Mouse (Mus musculus) liver, embryonic 13.5 days (tissue): Measurements from ENCODE around the gene Chst15. TPM values are rescaled to one million over a fixed set of nuclear protein-coding genes. Genes with fewer than 3 reads are reported as not detected.

Source experiments
- ATAC-seq: fragments of 200-750 bp; cut with Nextera tagmentation; 2 replicates; pipeline ENCODE4 v1.8.0; 2017; ENCODE audit warnings: low read depth, mild to moderate bottlenecking, moderate number of reproducible peaks, moderate library complexity
- DNase-seq: peaks from one replicate; pipeline ENCODE4 v3.0.0; 2022
- H3K27ac ChIP-seq: fragments of 300-500 bp; sonication (generic); 2 replicates; pipeline ENCODE4 v1.5.1; 2015; ENCODE audit warnings: moderate library complexity, mild to moderate bottlenecking, inconsistent platforms
- H3K27me3 ChIP-seq: fragments of 300-500 bp; sonication (generic); 2 replicates; pipeline ENCODE4 v1.6.1; 2015; ENCODE audit warnings: mild to moderate bottlenecking, inconsistent platforms
- H3K36me3 ChIP-seq: fragments of 300-500 bp; sonication (generic); 2 replicates; pipeline ENCODE4 v1.6.1; 2015; ENCODE audit warnings: mild to moderate bottlenecking, inconsistent platforms
- H3K4me1 ChIP-seq: fragments of 300-500 bp; sonication (generic); replicated peaks from 2 replicates; pipeline ENCODE4 v1.6.1; 2015; ENCODE audit warnings: inconsistent platforms
- H3K4me2 ChIP-seq: fragments of 300-500 bp; sonication (generic); 2 replicates; pipeline ENCODE4 v1.6.1; 2015; ENCODE audit warnings: inconsistent platforms, mild to moderate bottlenecking, moderate library complexity
- H3K4me3 ChIP-seq: fragments of 300-500 bp; sonication (generic); replicated peaks from 2 replicates; pipeline ENCODE4 v1.5.1; 2015; ENCODE audit warnings: mild to moderate bottlenecking, inconsistent platforms
- H3K9ac ChIP-seq: fragments of 300-500 bp; sonication (generic); 2 replicates; pipeline ENCODE4 v1.6.1; 2015; ENCODE audit warnings: mild to moderate bottlenecking, inconsistent platforms
- H3K9me3 ChIP-seq: fragments of 300-500 bp; sonication (generic); replicated peaks from 2 replicates; pipeline ENCODE4 v1.6.1; 2016; ENCODE audit warnings: inconsistent platforms
- WGBS: fragments of 180-500 bp; shearing (Covaris S2); methylation state at CpG from one replicate; pipeline ENCODE4 v1.1.7; 2015; ENCODE audit not compliant: insufficient replicate concordance; 5-methylcytosine and 5-hydroxymethylcytosine counted together
- polyA plus RNA-seq: library from polyadenylated mRNA; unstranded; fragments of >200 nt; fragmentation: Nextera tagmentation; extraction: Ambion mirVana; gene quantifications from 2 replicates; pipeline ENCODE4 v1.2.1, GENCODE M21; 2015

Gene Chst15
- polyA plus RNA-seq, 1 experiment from 2014 or later: 4.6 TPM

GRCm38 (mm10) chr7:132333078-132333477 lies 16.1 kb upstream of the Chst15 start:
- no peaks in the 10 kb centered on the region for H3K9me3 ChIP-seq
- no peak overlapping the region for H3K4me2 ChIP-seq
- 38% methylated on average over 1 of the region's 1 CpGs for WGBS
- ATAC-seq (no peak), DNase-seq (no peak)
- no peaks in the 10 kb centered on the region for H3K27me3 ChIP-seq
- no peak overlapping the region for H3K27ac ChIP-seq
- H3K4me1 ChIP-seq: peaks cover 18% of the 10 kb centered on the region
- no peaks in the 10 kb centered on the region for H3K36me3 ChIP-seq
- H3K4me3 ChIP-seq: no peak overlapping the region
- H3K9ac ChIP-seq: no peak overlapping the region

GRCm38 (mm10) chr7:132332176-132332575 lies 15.1 kb upstream of the Chst15 start:
- no peaks in the 10 kb centered on the region for H3K36me3 ChIP-seq
- H3K9me3 ChIP-seq: no peaks in the 10 kb centered on the region
- DNase-seq: no peak

GRCm38 (mm10) chr7:132330179-132330578 lies 13.2 kb upstream of the Chst15 start:
- Histone ChIP-seq H3K9me3 (no peaks in the 10 kb centered on the region), H3K4me3 (no peak overlapping the region), H3K9ac (no peak overlapping the region), H3K27ac (no peak overlapping the region), H3K36me3 (no peaks in the 10 kb centered on the region), H3K4me1 (peaks cover 15% of the 10 kb centered on the region), H3K4me2 (no peak overlapping the region), H3K27me3 (no peaks in the 10 kb centered on the region)
- DNase-seq: no peak
- 22% methylated on average over 1 of the region's 1 CpGs for WGBS
- no peak for ATAC-seq

More at GRCm38 (mm10) chr7:132332176-132332575, 15.1 kb upstream of the Chst15 start:
- WGBS: 69% methylated on average over 11 of the region's 11 CpGs
- Histone ChIP-seq H3K4me3 (no peak overlapping the region), H3K9ac (no peak overlapping the region), H3K4me2 (no peak overlapping the region), H3K27ac (no peak overlapping the region), H3K27me3 (no peaks in the 10 kb centered on the region), H3K4me1 (peaks cover 17% of the 10 kb centered on the region)
- no peak for ATAC-seq

GRCm38 (mm10) chr7:132328648-132329047 lies 11.6 kb upstream of the Chst15 start:
- peaks cover 15% of the 10 kb centered on the region for H3K4me1 ChIP-seq
- ATAC-seq (no peak), DNase-seq (no peak)
- H3K9me3 ChIP-seq: no peaks in the 10 kb centered on the region
- H3K4me3 ChIP-seq: no peak overlapping the region
- H3K36me3 ChIP-seq: no peaks in the 10 kb centered on the region
- no peak overlapping the region for H3K9ac ChIP-seq
- H3K27ac ChIP-seq: no peak overlapping the region
- WGBS: 70% methylated on average over 1 of the region's 1 CpGs
- H3K27me3 ChIP-seq: no peaks in the 10 kb centered on the region
- H3K4me2 ChIP-seq: no peak overlapping the region

GRCm38 (mm10) chr7:132325549-132326331 lies 8.7 kb upstream of the Chst15 start:
- no peak overlapping the region; the same call in 1 of the 2 replicates for H3K27ac ChIP-seq
- no peak overlapping the region for H3K4me3 ChIP-seq
- H3K4me2 ChIP-seq: no peak overlapping the region
- peaks cover 8% of the 10 kb centered on the region; the same call in 1 of the 2 replicates for H3K4me1 ChIP-seq
- DNase-seq (no peak), ATAC-seq (no peak)
- H3K9ac ChIP-seq: no peak overlapping the region
- no peaks in the 10 kb centered on the region for H3K36me3 ChIP-seq
- H3K27me3 ChIP-seq: no peaks in the 10 kb centered on the region
- WGBS: 36% methylated on average over 5 of the region's 5 CpGs
- no peaks in the 10 kb centered on the region for H3K9me3 ChIP-seq

- ATAC-seq: no peak
- 24% methylated on average over 5 of the region's 5 CpGs for WGBS
- H3K27ac ChIP-seq: no peak overlapping the region
Observed at GRCm38 (mm10) chr7:132323430-132323829, 6.4 kb upstream of the Chst15 start.

GRCm38 (mm10) chr7:132321392-132321958 lies 4.4 kb upstream of the Chst15 start:
- Histone ChIP-seq H3K4me2 (no peak overlapping the region), H3K4me1 (peaks cover 20% of the 10 kb centered on the region)
- WGBS: 63% methylated on average over 2 of the region's 2 CpGs

More at GRCm38 (mm10) chr7:132323430-132323829, 6.4 kb upstream of the Chst15 start:
- Histone ChIP-seq H3K9me3 (no peaks in the 10 kb centered on the region), H3K4me2 (no peak overlapping the region), H3K4me1 (peaks cover 8% of the 10 kb centered on the region; the same call in 1 of the 2 replicates), H3K9ac (no peak overlapping the region), H3K36me3 (no peaks in the 10 kb centered on the region), H3K4me3 (no peak overlapping the region), H3K27me3 (0 out of 2 replicates have a peak, but pooled peaks cover under 1% of the 10 kb centered on the region)
- DNase-seq: no peak

GRCm38 (mm10) chr7:132316101-132317035 lies 660 bp downstream of the Chst15 start:
- peak; percentile 18 for DNase-seq
- Histone ChIP-seq H3K27ac (peak overlapping the region; percentile 62), H3K36me3 (no peaks in the 10 kb centered on the region), H3K4me3 (peak overlapping the region; percentile 65), H3K4me1 (peaks cover 44% of the 10 kb centered on the region), H3K4me2 (peak overlapping the region; percentile 87), H3K27me3 (peaks cover 44% of the 10 kb centered on the region), H3K9me3 (no peaks in the 10 kb centered on the region), H3K9ac (peak overlapping the region; percentile 72)
- WGBS: under 1% methylated on average over 73 of the region's 79 CpGs
- ATAC-seq: peak; percentile 56

More at GRCm38 (mm10) chr7:132321392-132321958, 4.4 kb upstream of the Chst15 start:
- Histone ChIP-seq H3K27ac (no peak overlapping the region), H3K9me3 (no peaks in the 10 kb centered on the region), H3K27me3 (peaks cover 18% of the 10 kb centered on the region), H3K36me3 (no peaks in the 10 kb centered on the region), H3K9ac (no peak overlapping the region), H3K4me3 (no peak overlapping the region)
- no peak for ATAC-seq
- DNase-seq: no peak

- Histone ChIP-seq H3K27ac (peak overlapping the region; percentile 62), H3K9ac (peak overlapping the region; percentile 72), H3K4me3 (peak overlapping the region; percentile 65), H3K27me3 (peaks cover 44% of the 10 kb centered on the region), H3K36me3 (no peaks in the 10 kb centered on the region), H3K9me3 (no peaks in the 10 kb centered on the region), H3K4me1 (peaks cover 44% of the 10 kb centered on the region), H3K4me2 (peak overlapping the region; percentile 87)
- WGBS: 1% methylated on average over 51 of the region's 51 CpGs
- DNase-seq (peak; percentile 21), ATAC-seq (peak; percentile 33; the same call in 1 of the 2 replicates)
Observed at GRCm38 (mm10) chr7:132315149-132316091, 1.6 kb downstream of the Chst15 start.

GRCm38 (mm10) chr7:132312396-132312795 lies 4.6 kb downstream of the Chst15 start:
- 50% methylated on average over 8 of the region's 8 CpGs for WGBS
- DNase-seq: no peak
- H3K27ac ChIP-seq: no peak overlapping the region
- no peak overlapping the region for H3K9ac ChIP-seq
- no peaks in the 10 kb centered on the region for H3K9me3 ChIP-seq
- no peak for ATAC-seq
- H3K4me1 ChIP-seq: peaks cover 55% of the 10 kb centered on the region
- no peaks in the 10 kb centered on the region for H3K36me3 ChIP-seq
- H3K27me3 ChIP-seq: peaks cover 36% of the 10 kb centered on the region
- H3K4me3 ChIP-seq: no peak overlapping the region
- H3K4me2 ChIP-seq: no peak overlapping the region
